Mouse (Mus musculus) megakaryocyte progenitor cell, adult 5-6 weeks (primary cell): ENCODE results near the gene Klk1b22. TPM values are rescaled to one million over a fixed set of nuclear protein-coding genes. Genes with fewer than 3 reads are reported as not detected.
A peak's percentile ranks its signal among the peaks of the same experiment; 100 is the strongest.
"Not testable (repeated sequence)": the region's sequence is repeated elsewhere in the genome, so short reads cannot be mapped to it uniquely, and the experiment has no call there.

Experiments used
- ATAC-seq: replicated peaks from 2 replicates; pipeline ENCODE4 v1.8.0; 2016; ENCODE audit warnings: mild to moderate bottlenecking, moderate TSS enrichment, inconsistent platforms; ENCODE audit not compliant: poor library complexity
- total RNA-seq, 2 experiments: library from RNA; stranded (forward) in 1 of 2; stranded (reverse) in 1 of 2; fragments of 157-497, 149-512 nt in 1 of 2; fragments of 200-1000 nt in 1 of 2; gene quantifications; 2 replicates each; pipeline versions ENCODE4 v1.2.3 to v1.2.4; 2015 to 2017

Klk1b22 gene
- total RNA-seq (2015) (not detected in 2 replicates), total RNA-seq (2017) (not detected in 2 replicates)

GRCm38 (mm10) chr7:44112373-44112772, at the start of gene Klk1b22:
TSS of gene Klk1b22 (plus strand) at chr7:44112673.
- ATAC-seq, result no peak

- ATAC-seq, result 0 out of 2 replicates have a peak, but pooled peaks have one; percentile 17
Observed at GRCm38 (mm10) chr7:44072117-44072516, 40.4 kb upstream of the Klk1b22 start.

DNA sequence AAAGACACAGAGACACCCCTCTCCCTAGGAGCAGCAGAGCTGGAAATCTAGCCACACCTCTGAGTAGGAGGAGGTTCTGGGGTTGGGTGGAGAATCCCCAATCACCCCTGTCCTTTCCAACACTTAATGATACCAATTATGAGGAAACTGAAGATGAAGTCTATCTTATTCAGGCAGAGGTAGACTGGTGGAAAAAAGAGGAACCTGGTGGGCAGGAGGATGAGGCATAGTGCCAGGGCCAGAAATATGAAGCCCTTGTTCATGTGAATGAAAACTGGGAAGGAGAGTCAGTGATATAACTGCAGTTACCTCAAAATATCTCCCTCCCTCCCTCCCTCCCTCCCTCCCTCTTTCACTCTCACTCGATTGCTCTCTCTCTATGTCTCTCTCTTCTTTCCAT, 34.8 kb upstream of the Klk1b22 start:
- ATAC-seq, result no peak

DNA sequence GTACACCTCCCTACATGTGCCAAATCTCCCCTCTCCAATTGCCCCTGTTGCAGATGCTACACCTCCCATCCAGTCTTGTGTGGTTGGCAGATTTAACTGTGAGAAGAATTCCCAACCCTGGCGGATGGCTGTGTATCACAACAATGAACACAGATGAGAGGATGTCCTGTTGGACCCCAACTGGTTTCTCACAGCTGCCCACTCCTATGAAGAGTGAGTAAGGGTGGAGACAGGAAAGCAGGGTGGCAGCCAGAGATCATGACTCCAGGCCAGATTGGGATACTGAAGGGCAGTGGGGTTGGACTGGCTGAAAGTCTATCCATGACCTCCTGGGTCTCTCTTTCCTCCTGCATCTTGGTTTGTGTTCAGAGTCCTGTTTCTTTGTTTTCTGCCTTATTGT, 16.4 kb upstream of the Klk1b22 start:
- no peak for ATAC-seq

DNA sequence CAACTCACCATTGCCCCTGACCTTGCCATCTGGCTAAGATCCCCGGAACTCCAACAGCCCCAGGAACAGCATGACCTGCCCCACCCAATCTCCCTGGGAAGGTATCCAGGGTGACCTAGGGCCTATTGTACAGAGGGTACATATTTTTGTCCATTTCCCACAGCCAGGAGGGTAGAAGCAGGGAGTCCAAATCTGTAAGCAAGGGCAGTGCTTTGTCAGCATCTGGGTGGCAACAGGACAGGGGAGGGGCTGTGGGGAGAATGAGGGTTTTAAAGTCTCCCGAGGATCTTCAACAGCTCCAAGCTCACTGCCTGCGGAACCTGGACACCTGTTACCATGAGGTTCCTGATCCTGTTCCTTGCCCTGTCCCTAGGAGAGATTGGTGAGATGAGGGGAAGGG, 10.4 kb upstream of the Klk1b22 start, which contains the start of gene Klk1b21:
Klk1b21 (plus strand) TSS at position 301 of the 400 bp plus-strand sequence.
- ATAC-seq, result not testable (repeated sequence)

GRCm38 (mm10) chr7:44123445-44123844, 11.0 kb downstream of the Klk1b22 start:
- ATAC-seq, result no peak

- no peak for ATAC-seq
Observed at GRCm38 (mm10) chr7:44136467-44136866, 24.0 kb downstream of the Klk1b22 start, which contains the start of gene Klk1b16. TSS of gene Klk1b16 (plus strand) at chr7:44136767.

Other genes starting within 250 kb of the Klk1b22 start
- gene Klk4, start 231.5 kb upstream of the Klk1b22 start, total RNA-seq (2015), result not detected in 2 replicates
- not detected in 2 replicates for gene Klk4, start 231.5 kb upstream of the Klk1b22 start, total RNA-seq (2017)
- not detected in 2 replicates for gene Klk15, start 178.9 kb upstream of the Klk1b22 start, total RNA-seq (2015)
- not detected in 2 replicates for gene Klk15, start 178.9 kb upstream of the Klk1b22 start, total RNA-seq (2017)
- gene Klk1b8, start 162.0 kb upstream of the Klk1b22 start, total RNA-seq (2015), result not detected in 2 replicates
- not detected in 2 replicates for gene Klk1b8, start 162.0 kb upstream of the Klk1b22 start, total RNA-seq (2017)
- not detected in 2 replicates for gene Klk1b1, start 145.9 kb upstream of the Klk1b22 start, total RNA-seq (2015)
- gene Klk1b1, start 145.9 kb upstream of the Klk1b22 start, total RNA-seq (2017), result not detected in 2 replicates
- gene Klk1b9, start 136.6 kb upstream of the Klk1b22 start, total RNA-seq (2015), result not detected in 2 replicates
- not detected in 2 replicates for gene Klk1b9, start 136.6 kb upstream of the Klk1b22 start, total RNA-seq (2017)
- gene Klk1b11, start 116.8 kb upstream of the Klk1b22 start, total RNA-seq (2015), result not detected in 2 replicates
- not detected in 2 replicates for gene Klk1b11, start 116.8 kb upstream of the Klk1b22 start, total RNA-seq (2017)
- not detected in 2 replicates for gene Klk1b26, start 100.5 kb upstream of the Klk1b22 start, total RNA-seq (2015)
- not detected in 2 replicates for gene Klk1b26, start 100.5 kb upstream of the Klk1b22 start, total RNA-seq (2017)
- gene Klk1b27, start 60.4 kb upstream of the Klk1b22 start, total RNA-seq (2015), result not detected in 2 replicates
- not detected in 2 replicates for gene Klk1b27, start 60.4 kb upstream of the Klk1b22 start, total RNA-seq (2017)
- not detected in 2 replicates for gene Klk1b21, start 10.3 kb upstream of the Klk1b22 start, total RNA-seq (2015)
- not detected in 2 replicates for gene Klk1b21, start 10.3 kb upstream of the Klk1b22 start, total RNA-seq (2017)
- gene Klk1b16, start 24.1 kb downstream of the Klk1b22 start, total RNA-seq (2015), result not detected in 2 replicates
- not detected in 2 replicates for gene Klk1b16, start 24.1 kb downstream of the Klk1b22 start, total RNA-seq (2017)
- gene Klk1b24, start 75.6 kb downstream of the Klk1b22 start, total RNA-seq (2015), result not detected in 2 replicates
- gene Klk1b24, start 75.6 kb downstream of the Klk1b22 start, total RNA-seq (2017), result not detected in 2 replicates
- gene Klk1b3, start 85.5 kb downstream of the Klk1b22 start, total RNA-seq (2015), result not detected in 2 replicates
- gene Klk1b3, start 85.5 kb downstream of the Klk1b22 start, total RNA-seq (2017), result not detected in 2 replicates
- not detected in 2 replicates for gene Klk1b4, start 94.8 kb downstream of the Klk1b22 start, total RNA-seq (2015)
- gene Klk1b4, start 94.8 kb downstream of the Klk1b22 start, total RNA-seq (2017), result not detected in 2 replicates
- not detected in 2 replicates for gene Klk1b5, start 103.3 kb downstream of the Klk1b22 start, total RNA-seq (2015)
- gene Klk1b5, start 103.3 kb downstream of the Klk1b22 start, total RNA-seq (2017), result not detected in 2 replicates
- not detected in 2 replicates for gene Klk1, start 112.7 kb downstream of the Klk1b22 start, total RNA-seq (2015)
- gene Klk1, start 112.7 kb downstream of the Klk1b22 start, total RNA-seq (2017), result not detected in 2 replicates
- gene Gm36864, start 123.5 kb downstream of the Klk1b22 start, total RNA-seq (2015), result not detected in 2 replicates
- not detected in 2 replicates for gene Gm36864, start 123.5 kb downstream of the Klk1b22 start, total RNA-seq (2017)
- gene 1700028J19Rik, start 134.0 kb downstream of the Klk1b22 start, total RNA-seq (2015), result 0.34 and 1.8 TPM in 2 replicates
- gene 1700028J19Rik, start 134.0 kb downstream of the Klk1b22 start, total RNA-seq (2017), result 0.30 and 0.37 TPM in 2 replicates
- 54.0 and 60.6 TPM in 2 replicates for gene 2410002F23Rik, start 134.0 kb downstream of the Klk1b22 start, total RNA-seq (2015)
- gene 2410002F23Rik, start 134.0 kb downstream of the Klk1b22 start, total RNA-seq (2017), result 71.7 and 74.6 TPM in 2 replicates
- gene Acp4, start 144.7 kb downstream of the Klk1b22 start, total RNA-seq (2015), result not detected in 2 replicates
- 0.04 TPM in 1 of 2 replicates, not detected in the other for gene Acp4, start 144.7 kb downstream of the Klk1b22 start, total RNA-seq (2017)
- gene Gm15517, start 148.8 kb downstream of the Klk1b22 start, total RNA-seq (2015), result not detected in 2 replicates
- not detected in 2 replicates for gene Gm15517, start 148.8 kb downstream of the Klk1b22 start, total RNA-seq (2017)
- gene Clec11a, start 194.2 kb downstream of the Klk1b22 start, total RNA-seq (2015), result 4.1 TPM in 2 replicates
- gene Clec11a, start 194.2 kb downstream of the Klk1b22 start, total RNA-seq (2017), result 4.2 and 4.4 TPM in 2 replicates
- 0.05 and 0.49 TPM in 2 replicates for gene Shank1, start 197.6 kb downstream of the Klk1b22 start, total RNA-seq (2015)
- not detected in 2 replicates for gene Shank1, start 197.6 kb downstream of the Klk1b22 start, total RNA-seq (2017)